Mouse (Mus musculus) kidney, embryonic 14.5 days (tissue): ENCODE data around the gene Asic1. TPM values are rescaled to one million over a fixed set of nuclear protein-coding genes. Genes with fewer than 3 reads are reported as not detected.

ENCODE experiments used
- ATAC-seq: fragments of 200-750 bp; cut with Nextera tagmentation; 2 replicates; pipeline ENCODE4 v1.8.0; 2017; ENCODE audit warnings: moderate number of reproducible peaks, mild to moderate bottlenecking, moderate TSS enrichment, moderate library complexity; ENCODE audit not compliant: low FRiP score, low TSS enrichment
- H3K27ac ChIP-seq: fragments of 300-500 bp; sonication (generic); 2 replicates; pipeline ENCODE4 v1.5.1; 2014; ENCODE audit warnings: low read depth, mild to moderate bottlenecking, low read length, moderate library complexity, mixed read lengths
- H3K27me3 ChIP-seq: fragments of 300-500 bp; sonication (generic); 2 replicates; pipeline ENCODE4 v1.6.1; 2014; ENCODE audit warnings: mild to moderate bottlenecking, low read length; ENCODE audit not compliant: control insufficient read depth, insufficient read depth
- H3K36me3 ChIP-seq: fragments of 300-500 bp; sonication (generic); 2 replicates; pipeline ENCODE4 v1.6.1; 2014; ENCODE audit warnings: low read length, mixed read lengths; ENCODE audit not compliant: control insufficient read depth, insufficient read depth
- H3K4me1 ChIP-seq: fragments of 300-500 bp; sonication (generic); 2 replicates; pipeline ENCODE4 v1.6.1; 2014; ENCODE audit warnings: low read length, mixed read lengths; ENCODE audit not compliant: control insufficient read depth, insufficient read depth
- H3K4me2 ChIP-seq: fragments of 300-500 bp; sonication (generic); replicated peaks from 2 replicates; pipeline ENCODE4 v1.6.1; 2014; ENCODE audit warnings: low read depth, mild to moderate bottlenecking, low read length
- H3K4me3 ChIP-seq: fragments of 300-500 bp; sonication (generic); 2 replicates; pipeline ENCODE4 v1.5.1; 2014; ENCODE audit warnings: mild to moderate bottlenecking, low read length
- H3K9ac ChIP-seq: fragments of 300-500 bp; sonication (generic); 2 replicates; pipeline ENCODE4 v1.6.1; 2014; ENCODE audit warnings: low read depth, mild to moderate bottlenecking, low read length, moderate library complexity
- H3K9me3 ChIP-seq: fragments of 300-500 bp; sonication (generic); 2 replicates; pipeline ENCODE4 v1.6.1; 2016; ENCODE audit warnings: low read length; ENCODE audit not compliant: control insufficient read depth
- WGBS: fragments of 180-500 bp; shearing (Covaris S2); extraction: QIAGEN DNeasy Blood & Tissue Kit; methylation state at CpG from one replicate; pipeline ENCODE4 v1.1.7; 2014; 5-methylcytosine and 5-hydroxymethylcytosine counted together
- polyA plus RNA-seq: library from polyadenylated mRNA; unstranded; fragments of >200 nt; fragmentation: Nextera tagmentation; extraction: Ambion mirVana; gene quantifications from 2 replicates; pipeline ENCODE4 v1.2.1, GENCODE M21; 2014

The Asic1 gene
- polyA plus RNA-seq, 1 experiment from 2014 or later, result 0.88 TPM

- Histone ChIP-seq H3K4me2 (no peak overlapping the region), H3K9ac (no peak overlapping the region), H3K27me3 (peaks cover 23% of the 10 kb centered on the region), H3K36me3 (no peaks in the 10 kb centered on the region), H3K27ac (no peak overlapping the region), H3K9me3 (no peaks in the 10 kb centered on the region), H3K4me1 (no peaks in the 10 kb centered on the region), H3K4me3 (no peak overlapping the region)
- WGBS, result 43% methylated on average over 2 of the region's 2 CpGs
- ATAC-seq, result no peak
Observed at GRCm38 (mm10) chr15:99658437-99658836, 11.7 kb upstream of the Asic1 start.

- Histone ChIP-seq H3K27me3 (peaks cover 8% of the 10 kb centered on the region), H3K36me3 (no peaks in the 10 kb centered on the region), H3K9ac (no peak overlapping the region), H3K4me3 (no peak overlapping the region), H3K9me3 (no peaks in the 10 kb centered on the region), H3K4me2 (no peak overlapping the region), H3K27ac (no peak overlapping the region), H3K4me1 (peaks cover 3% of the 10 kb centered on the region; the same call in 1 of the 2 replicates)
- 93% methylated on average over 15 of the region's 15 CpGs for WGBS
- ATAC-seq, result no peak
Observed at GRCm38 (mm10) chr15:99661121-99661830, 8.9 kb upstream of the Asic1 start.

- ATAC-seq, result no peak
- no peak overlapping the region for H3K4me2 ChIP-seq
- peaks cover 17% of the 10 kb centered on the region for H3K27me3 ChIP-seq
- no peaks in the 10 kb centered on the region for H3K36me3 ChIP-seq
- no peaks in the 10 kb centered on the region for H3K9me3 ChIP-seq
- no peak overlapping the region for H3K4me3 ChIP-seq
- no peak overlapping the region for H3K9ac ChIP-seq
- WGBS, result 66% methylated on average over 7 of the region's 7 CpGs
- no peak overlapping the region for H3K27ac ChIP-seq
- H3K4me1 ChIP-seq, result peaks cover 3% of the 10 kb centered on the region; the same call in 1 of the 2 replicates
Observed at GRCm38 (mm10) chr15:99662371-99662770, 7.8 kb upstream of the Asic1 start.

- no peak for ATAC-seq
- peaks cover 18% of the 10 kb centered on the region for H3K27me3 ChIP-seq
- no peaks in the 10 kb centered on the region for H3K9me3 ChIP-seq
- WGBS, result 5% methylated on average over 17 of the region's 17 CpGs
- peaks cover 3% of the 10 kb centered on the region; the same call in 1 of the 2 replicates for H3K4me1 ChIP-seq
- H3K27ac ChIP-seq, result no peak overlapping the region
- no peaks in the 10 kb centered on the region for H3K36me3 ChIP-seq
- H3K4me2 ChIP-seq, result peak overlapping the region; percentile 47
- peak overlapping the region; percentile 36 for H3K4me3 ChIP-seq
- H3K9ac ChIP-seq, result peak overlapping the region; percentile 50
Observed at GRCm38 (mm10) chr15:99663964-99664599, 6.1 kb upstream of the Asic1 start.

- H3K27ac ChIP-seq, result no peak overlapping the region
- H3K36me3 ChIP-seq, result no peaks in the 10 kb centered on the region
- peaks cover 3% of the 10 kb centered on the region; the same call in 1 of the 2 replicates for H3K4me1 ChIP-seq
- ATAC-seq, result peak; percentile 67
- peak overlapping the region; percentile 50 for H3K9ac ChIP-seq
- H3K9me3 ChIP-seq, result no peaks in the 10 kb centered on the region
- H3K27me3 ChIP-seq, result peaks cover 21% of the 10 kb centered on the region
- WGBS, result under 1% methylated on average over 52 of the region's 52 CpGs
- H3K4me3 ChIP-seq, result peak overlapping the region; percentile 36
- peak overlapping the region; percentile 47 for H3K4me2 ChIP-seq
Observed at GRCm38 (mm10) chr15:99664600-99665451, 5.3 kb upstream of the Asic1 start.

GRCm38 (mm10) chr15:99667544-99667943, 2.6 kb upstream of the Asic1 start:
- H3K36me3 ChIP-seq, result no peaks in the 10 kb centered on the region
- H3K4me2 ChIP-seq, result no peak overlapping the region
- H3K27me3 ChIP-seq, result peaks cover 45% of the 10 kb centered on the region
- 98% methylated on average over 2 of the region's 2 CpGs for WGBS
- no peak overlapping the region for H3K27ac ChIP-seq
- H3K9me3 ChIP-seq, result no peaks in the 10 kb centered on the region
- H3K4me1 ChIP-seq, result peaks cover 6% of the 10 kb centered on the region; the same call in 1 of the 2 replicates
- ATAC-seq, result no peak
- no peak overlapping the region for H3K9ac ChIP-seq
- H3K4me3 ChIP-seq, result no peak overlapping the region

- H3K9ac ChIP-seq, result no peak overlapping the region
- H3K4me3 ChIP-seq, result no peak overlapping the region
- H3K27me3 ChIP-seq, result peaks cover 52% of the 10 kb centered on the region
- no peaks in the 10 kb centered on the region for H3K36me3 ChIP-seq
- H3K27ac ChIP-seq, result no peak overlapping the region
- no peak for ATAC-seq
- H3K4me2 ChIP-seq, result no peak overlapping the region; the same call in 1 of the 2 replicates
- no peaks in the 10 kb centered on the region for H3K9me3 ChIP-seq
- peaks cover 6% of the 10 kb centered on the region; the same call in 1 of the 2 replicates for H3K4me1 ChIP-seq
- WGBS, result 2% methylated on average over 12 of the region's 12 CpGs
Observed at GRCm38 (mm10) chr15:99668881-99669280, 1.3 kb upstream of the Asic1 start.

GRCm38 (mm10) chr15:99669392-99669791, 776 bp upstream of the Asic1 start:
- 0% methylated on average over 1 of the region's 1 CpGs for WGBS
- Histone ChIP-seq H3K4me2 (no peak overlapping the region), H3K27me3 (peaks cover 52% of the 10 kb centered on the region), H3K9me3 (no peaks in the 10 kb centered on the region), H3K27ac (no peak overlapping the region), H3K9ac (no peak overlapping the region), H3K36me3 (no peaks in the 10 kb centered on the region), H3K4me1 (peaks cover 3% of the 10 kb centered on the region; the same call in 1 of the 2 replicates), H3K4me3 (no peak overlapping the region)
- no peak for ATAC-seq
